Mouse (Mus musculus): ENCODE measurements around the gene Osbpl2. TPM values are rescaled to one million over a fixed set of nuclear protein-coding genes. Genes with fewer than 3 reads are reported as not detected.

Gene Osbpl2
- total RNA-seq, 2 experiments from 2014 or later: 53.2 to 54.4 TPM

- DNase-seq (ENCODE audit: low spot score in 2 of 2): no peak
Observed at GRCm38 (mm10) chr2:180200681-180201080, 81.6 kb downstream of the Osbpl2 start.

- no peak for DNase-seq (ENCODE audit: low spot score in 2 of 2)
Observed at GRCm38 (mm10) chr2:180201303-180201702, 82.2 kb downstream of the Osbpl2 start.

GRCm38 (mm10) chr2:180202263-180202662 lies 83.2 kb downstream of the Osbpl2 start:
- DNase-seq (ENCODE audit: low spot score in 2 of 2): no peak

DNA sequence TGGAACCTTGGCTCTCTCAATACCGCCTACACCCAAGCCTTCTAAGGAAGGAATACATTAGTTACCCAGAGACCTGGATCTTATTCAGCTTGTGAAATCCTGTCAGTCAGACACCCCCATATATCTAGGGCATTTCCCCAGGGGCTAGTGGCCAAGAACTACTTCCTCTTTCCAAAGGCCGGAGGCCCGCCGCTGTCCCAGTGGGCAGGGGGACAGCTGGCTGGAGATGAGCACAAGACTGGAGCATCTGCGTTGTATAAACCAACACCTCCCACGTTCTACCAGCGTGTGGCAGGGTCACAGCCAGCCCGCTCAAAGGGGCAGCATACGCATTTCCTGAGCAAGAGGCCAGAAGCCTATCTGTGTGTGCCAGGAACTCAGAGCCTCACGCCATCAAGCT lies 83.7 kb downstream of the Osbpl2 start:
- peak in 1 of 2 experiments; percentile 34 for DNase-seq (ENCODE audit: low spot score in 2 of 2)

GRCm38 (mm10) chr2:180204501-180204900 lies 85.4 kb downstream of the Osbpl2 start:
- DNase-seq (ENCODE audit: low spot score in 2 of 2): no peak

GRCm38 (mm10) chr2:180205083-180205955 lies 86.2 kb downstream of the Osbpl2 start:
- no peak for DNase-seq (ENCODE audit: low spot score in 2 of 2)

- DNase-seq (ENCODE audit: low spot score in 2 of 2): no peak
Observed at GRCm38 (mm10) chr2:180205956-180206280, 86.8 kb downstream of the Osbpl2 start.

- DNase-seq (ENCODE audit: low spot score in 2 of 2): peak in 1 of 2 experiments; percentile 53
Observed at GRCm38 (mm10) chr2:180207840-180208239, 88.7 kb downstream of the Osbpl2 start.

DNA sequence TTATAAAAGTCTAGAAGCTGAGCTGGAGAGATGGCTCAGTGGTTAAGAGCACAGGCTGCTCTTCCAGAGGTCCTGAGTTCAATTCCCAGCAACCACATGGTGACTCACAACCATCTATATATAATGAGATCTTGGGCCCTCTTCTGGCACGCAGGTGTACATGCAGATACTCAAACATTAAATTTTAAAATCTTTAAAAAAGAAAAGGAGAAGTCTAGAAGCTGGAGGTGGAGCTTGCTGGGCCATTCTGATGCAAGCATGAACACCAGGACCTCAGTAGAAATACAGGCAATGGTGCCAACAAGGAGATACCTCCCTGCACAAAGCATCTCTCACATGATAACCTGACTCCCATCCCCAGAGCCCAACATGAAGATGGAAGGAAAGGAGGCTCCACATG lies 89.9 kb downstream of the Osbpl2 start:
- DNase-seq (ENCODE audit: low spot score in 2 of 2): no peak

- no peak for DNase-seq (ENCODE audit: low spot score in 2 of 2)
Observed at GRCm38 (mm10) chr2:180212255-180212654, 93.1 kb downstream of the Osbpl2 start.

Small RNA genes lying within 50 kb of the gene (microRNA-seq; reads per million reads assigned to microRNA genes)
- gene Mir7005: 0 to 0.39 reads per million in 2 experiments

Other genes starting within 250 kb of the Osbpl2 start
- gene Taf4, start 142.7 kb upstream of the Osbpl2 start, total RNA-seq (2021): 10 to 100 TPM; 18.7 to 19.0 TPM
- 100 to 1,000 TPM; 129 to 134 TPM for gene Lsm14b, start 94.3 kb upstream of the Osbpl2 start, total RNA-seq (2021)
- 100 to 1,000 TPM; 215 to 226 TPM for gene Psma7, start 76.9 kb upstream of the Osbpl2 start, total RNA-seq (2021)
- gene Ss18l1, start 76.8 kb upstream of the Osbpl2 start, total RNA-seq (2021): 10 to 100 TPM; 38.0 to 40.6 TPM
- 10 to 100 TPM; 15.0 to 17.7 TPM for gene Mtg2, start 48.7 kb upstream of the Osbpl2 start, total RNA-seq (2021)
- 10 to 100 TPM; 15.3 to 16.2 TPM for gene Hrh3, start 14.8 kb upstream of the Osbpl2 start, total RNA-seq (2021)
- gene Adrm1, start 52.2 kb downstream of the Osbpl2 start, total RNA-seq (2021): 100 to 1,000 TPM; 107 to 117 TPM
- 1 to 10 TPM; 8.1 to 9.6 TPM for gene Lama5, start 106.6 kb downstream of the Osbpl2 start, total RNA-seq (2021)
- gene Rps21, start 138.1 kb downstream of the Osbpl2 start, total RNA-seq (2021): 100 to 1,000 TPM; 654 to 715 TPM
- gene Cables2, start 154.2 kb downstream of the Osbpl2 start, total RNA-seq (2021): 10 to 100 TPM; 38.6 to 40.1 TPM
- not detected for gene Rbbp8nl, start 170.6 kb downstream of the Osbpl2 start, total RNA-seq (2021)
- gene Gata5, start 215.4 kb downstream of the Osbpl2 start, total RNA-seq (2021): not detected

Measured in layer of hippocampus, postnatal 10 days (tissue).